Mouse (Mus musculus): ENCODE data around the gene Thrsp. TPM values are rescaled to one million over a fixed set of nuclear protein-coding genes. Genes with fewer than 3 reads are reported as not detected.

Gene Thrsp
- polyA plus RNA-seq, 1 experiment from 2014 or later, result 2.1 TPM

DNA sequence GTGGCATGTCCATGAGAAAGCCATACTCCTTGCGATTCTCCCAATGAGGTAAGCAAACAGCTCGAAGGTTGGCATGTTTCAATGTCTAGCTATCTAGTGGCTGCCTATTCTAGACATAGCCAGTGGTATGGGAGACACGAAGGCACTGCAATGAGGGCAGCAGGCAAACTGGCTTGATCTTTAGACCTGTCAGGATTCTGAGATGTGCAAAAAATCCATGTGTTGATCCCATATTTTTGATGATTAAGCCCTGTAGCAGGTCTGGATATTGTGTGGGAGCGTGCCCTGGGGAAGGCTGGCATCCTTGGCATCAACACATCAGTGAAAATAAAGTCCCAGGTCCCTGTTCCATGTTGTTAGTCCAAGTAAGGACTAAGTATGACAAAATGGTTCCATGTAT lies 29.0 kb downstream of the Thrsp start:
- WGBS, result 94% methylated on average over 4 of the region's 4 CpGs
- H3K27ac ChIP-seq (replicated peaks), result no peak overlapping the region
- no peaks in the 10 kb centered on the region for H3K27me3 ChIP-seq (replicated peaks)
- no peak overlapping the region for H3K4me2 ChIP-seq
- no peak for ATAC-seq (ENCODE audit: low FRiP score)
- H3K9me3 ChIP-seq (replicated peaks), result no peaks in the 10 kb centered on the region
- H3K4me1 ChIP-seq, result no peaks in the 10 kb centered on the region
- H3K36me3 ChIP-seq, result peaks cover 49% of the 10 kb centered on the region
- no peak overlapping the region for H3K9ac ChIP-seq (replicated peaks)
- no peak overlapping the region for H3K4me3 ChIP-seq (replicated peaks)

DNA sequence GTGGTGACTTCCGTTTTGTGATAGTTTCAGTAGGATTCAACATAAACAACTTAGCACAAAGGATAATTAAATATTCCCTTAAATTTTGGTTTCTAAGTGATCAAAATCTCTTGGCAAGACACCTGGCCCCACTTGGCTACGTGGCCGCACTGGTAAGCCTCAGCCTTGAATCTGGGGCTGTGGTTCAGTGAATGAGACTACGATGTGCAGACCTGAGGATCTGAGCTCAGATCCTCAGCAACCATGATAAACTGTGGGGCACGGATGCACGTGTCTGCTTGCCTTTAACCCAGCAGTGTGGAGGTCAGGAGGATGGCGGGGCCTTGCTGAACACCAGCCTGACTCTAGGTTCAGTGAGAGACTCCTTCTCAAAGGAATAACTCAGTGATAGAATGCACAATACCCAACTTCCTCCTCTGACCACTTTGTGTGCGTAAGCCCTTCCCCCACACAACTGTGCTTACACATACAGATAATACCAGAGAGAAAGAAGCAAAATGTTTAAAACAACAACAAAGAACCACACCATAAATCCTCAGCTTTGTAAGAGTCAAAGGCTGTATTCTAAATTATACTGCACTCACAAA lies 29.9 kb downstream of the Thrsp start:
- H3K9ac ChIP-seq (replicated peaks), result no peak overlapping the region
- ATAC-seq (ENCODE audit: low FRiP score), result no peak
- no peak overlapping the region for H3K4me3 ChIP-seq (replicated peaks)
- peaks cover 54% of the 10 kb centered on the region for H3K36me3 ChIP-seq
- H3K9me3 ChIP-seq (replicated peaks), result no peaks in the 10 kb centered on the region
- WGBS, result 88% methylated on average over 8 of the region's 8 CpGs
- H3K4me2 ChIP-seq, result no peak overlapping the region
- H3K27ac ChIP-seq (replicated peaks), result 0 out of 2 replicates have a peak overlapping the region, but pooled peaks have one; percentile 56
- no peaks in the 10 kb centered on the region for H3K27me3 ChIP-seq (replicated peaks)
- H3K4me1 ChIP-seq, result no peaks in the 10 kb centered on the region

DNA sequence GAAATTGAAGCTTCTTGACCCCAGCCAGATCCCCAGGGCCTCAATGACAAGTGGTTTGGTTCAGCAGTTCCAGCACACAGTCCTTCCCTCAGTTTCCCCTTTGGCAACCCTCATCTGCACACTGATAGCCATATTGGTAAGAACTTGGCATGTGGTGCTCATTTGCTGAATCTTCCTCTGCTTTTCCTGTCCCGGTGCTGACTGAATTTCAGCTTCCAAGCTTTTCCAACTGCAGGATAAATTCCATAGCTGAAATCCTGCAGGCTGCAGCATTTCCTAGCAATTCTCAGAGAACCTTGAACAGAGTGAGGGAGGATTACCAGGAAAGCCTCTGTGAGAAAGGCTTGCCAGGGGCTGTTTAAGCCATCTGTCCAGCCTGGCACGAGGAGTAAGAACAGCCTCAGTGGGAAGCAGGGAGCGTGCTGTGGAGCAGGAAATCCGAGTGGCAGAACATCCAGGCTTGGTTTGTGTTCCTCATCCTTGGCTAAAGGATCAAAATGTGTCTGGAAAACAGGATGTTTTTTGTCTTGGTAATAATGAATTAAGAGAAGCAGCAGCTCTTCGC lies 30.6 kb downstream of the Thrsp start:
- ATAC-seq (ENCODE audit: low FRiP score), result 0 out of 2 replicates have a peak, but pooled peaks have one; percentile 53
- H3K9me3 ChIP-seq (replicated peaks), result no peaks in the 10 kb centered on the region
- H3K9ac ChIP-seq (replicated peaks), result no peak overlapping the region
- H3K27me3 ChIP-seq (replicated peaks), result no peaks in the 10 kb centered on the region
- peak overlapping the region; percentile 56; the same call in 1 of the 2 replicates for H3K27ac ChIP-seq (replicated peaks)
- no peak overlapping the region for H3K4me2 ChIP-seq
- H3K4me1 ChIP-seq, result no peaks in the 10 kb centered on the region
- H3K4me3 ChIP-seq (replicated peaks), result no peak overlapping the region
- H3K36me3 ChIP-seq, result peaks cover 58% of the 10 kb centered on the region
- 82% methylated on average over 5 of the region's 5 CpGs for WGBS

DNA sequence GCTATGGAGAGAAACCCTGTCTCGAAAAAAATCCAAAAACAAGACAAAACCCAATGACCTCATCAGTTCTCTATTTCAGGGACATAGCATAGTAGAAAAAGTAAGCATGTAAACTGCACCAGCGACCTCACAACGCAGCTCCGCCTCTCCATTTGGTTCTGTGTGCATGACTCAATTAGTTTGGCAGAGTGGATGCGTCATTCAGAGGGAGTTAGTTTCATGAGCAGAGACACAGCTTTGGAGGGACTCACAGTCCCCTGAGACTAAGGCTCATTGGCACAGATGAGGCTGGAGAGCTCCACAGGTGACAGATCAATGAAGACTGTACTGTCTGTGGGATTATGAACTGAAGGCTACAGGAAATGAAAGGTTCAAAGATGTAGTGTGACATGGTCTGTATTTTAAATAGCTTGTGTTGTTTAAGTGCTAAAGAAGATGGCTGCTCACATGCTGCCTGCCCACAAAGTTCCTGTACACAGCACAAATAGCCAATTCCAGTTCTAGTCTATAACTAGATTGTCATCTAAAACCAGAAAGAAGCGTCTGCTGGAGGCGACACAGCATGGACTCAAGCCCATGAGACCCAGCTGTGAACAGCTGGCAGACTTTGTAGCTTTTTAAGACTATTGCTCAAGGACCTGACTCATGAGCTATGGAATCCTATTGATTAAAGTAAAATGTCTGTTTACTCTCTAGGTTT lies 31.3 kb downstream of the Thrsp start:
- 0 out of 2 replicates have a peak overlapping the region, but pooled peaks have one; percentile 56 for H3K27ac ChIP-seq (replicated peaks)
- ATAC-seq (ENCODE audit: low FRiP score), result no peak
- no peak overlapping the region for H3K4me3 ChIP-seq (replicated peaks)
- no peaks in the 10 kb centered on the region for H3K9me3 ChIP-seq (replicated peaks)
- no peaks in the 10 kb centered on the region for H3K27me3 ChIP-seq (replicated peaks)
- no peak overlapping the region for H3K9ac ChIP-seq (replicated peaks)
- peaks cover 64% of the 10 kb centered on the region for H3K36me3 ChIP-seq
- no peak overlapping the region for H3K4me2 ChIP-seq
- H3K4me1 ChIP-seq, result no peaks in the 10 kb centered on the region
- WGBS, result 90% methylated on average over 7 of the region's 7 CpGs

DNA sequence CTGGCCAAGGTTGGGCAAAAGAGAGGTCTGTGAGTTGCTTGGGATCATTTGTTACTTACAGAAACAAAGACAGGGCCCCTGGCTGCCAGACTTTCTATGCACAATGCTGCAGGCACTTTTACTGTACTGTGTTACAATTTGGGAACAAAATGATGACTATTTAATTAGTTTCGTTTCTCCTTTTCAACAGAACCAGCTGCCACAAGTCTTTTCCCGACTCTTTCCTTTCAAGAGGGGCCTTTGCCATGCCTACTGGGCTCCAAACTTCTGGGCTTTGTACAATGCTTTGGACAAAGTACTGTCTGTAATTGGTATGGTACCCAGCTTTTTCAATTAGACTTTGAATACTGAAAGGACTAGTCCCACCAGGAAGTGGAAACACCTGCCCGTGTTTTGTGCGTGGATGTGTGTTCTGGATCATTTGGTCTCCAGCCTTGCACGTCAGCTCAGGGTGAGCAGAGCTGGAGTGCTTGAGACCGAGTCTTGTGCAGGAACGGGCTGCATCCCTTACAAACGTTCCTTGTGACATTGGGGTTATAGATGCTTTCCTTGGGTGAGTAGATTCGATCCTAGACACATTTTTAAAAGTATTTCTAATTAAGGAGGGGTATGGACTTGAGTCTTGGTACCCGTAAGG lies 33.9 kb downstream of the Thrsp start:
- ATAC-seq (ENCODE audit: low FRiP score), result no peak
- 76% methylated on average over 10 of the region's 10 CpGs for WGBS
- no peak overlapping the region for H3K27ac ChIP-seq (replicated peaks)
- no peaks in the 10 kb centered on the region for H3K4me1 ChIP-seq
- H3K9ac ChIP-seq (replicated peaks), result no peak overlapping the region
- no peak overlapping the region for H3K4me2 ChIP-seq
- H3K36me3 ChIP-seq, result peaks cover 74% of the 10 kb centered on the region
- H3K27me3 ChIP-seq (replicated peaks), result no peaks in the 10 kb centered on the region
- H3K4me3 ChIP-seq (replicated peaks), result no peak overlapping the region
- no peaks in the 10 kb centered on the region for H3K9me3 ChIP-seq (replicated peaks)

DNA sequence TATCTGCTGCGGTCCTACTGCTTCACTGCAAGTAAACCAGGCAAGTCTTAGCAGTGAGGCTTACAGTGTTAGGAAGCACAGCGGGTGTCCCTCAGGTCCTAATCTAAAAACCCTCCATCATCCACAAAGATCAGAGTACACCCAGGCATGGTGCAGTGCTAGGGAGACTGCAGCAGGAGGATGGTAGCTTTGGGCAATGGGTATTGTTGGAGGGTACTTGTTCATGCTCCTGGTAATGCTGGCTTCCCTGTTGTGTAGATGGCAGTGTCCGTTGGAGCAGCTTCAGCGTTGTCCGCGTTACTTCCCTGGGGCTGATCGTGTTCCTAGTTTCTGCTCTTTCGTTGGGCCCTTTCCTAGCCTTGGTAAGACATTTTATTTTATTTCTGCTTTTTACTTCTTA lies 34.9 kb downstream of the Thrsp start:
- peaks cover 73% of the 10 kb centered on the region for H3K36me3 ChIP-seq

DNA sequence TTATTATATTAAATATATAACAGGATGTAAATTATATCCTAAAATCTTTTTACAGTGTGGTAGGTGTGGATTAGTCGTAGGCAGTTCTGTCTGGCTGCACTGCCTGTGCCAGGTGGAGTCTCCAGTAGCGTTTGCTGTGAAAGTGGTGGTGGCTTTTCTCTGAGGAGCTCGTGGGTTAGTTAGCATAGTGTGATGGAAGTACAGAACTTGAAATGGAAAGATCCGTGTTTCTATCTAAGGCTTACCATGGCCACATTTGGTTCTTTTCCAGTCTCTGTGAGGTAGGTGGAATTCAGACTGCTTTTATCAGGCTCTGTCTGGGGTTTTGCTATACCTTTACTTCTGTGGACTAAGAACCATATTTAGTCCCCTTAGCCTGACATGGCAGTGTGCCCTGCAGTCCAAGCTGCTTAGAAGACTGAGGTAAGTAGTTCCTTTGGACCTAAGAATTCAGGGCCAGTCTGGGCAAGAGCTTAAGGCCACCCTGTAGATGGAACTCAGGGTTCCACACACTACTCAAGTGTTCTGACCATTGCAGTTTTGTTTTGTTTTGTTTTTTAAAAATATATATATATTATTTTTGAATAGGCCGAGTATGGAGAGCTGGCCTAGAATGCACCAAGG lies 36.9 kb downstream of the Thrsp start:
- ATAC-seq (ENCODE audit: low FRiP score), result no peak
- Histone ChIP-seq H3K27ac (replicated peaks) (no peak overlapping the region), H3K4me2 (no peak overlapping the region), H3K4me3 (replicated peaks) (no peak overlapping the region), H3K27me3 (replicated peaks) (no peaks in the 10 kb centered on the region), H3K9ac (replicated peaks) (no peak overlapping the region), H3K9me3 (replicated peaks) (no peaks in the 10 kb centered on the region), H3K36me3 (peaks cover 66% of the 10 kb centered on the region), H3K4me1 (no peaks in the 10 kb centered on the region)
- WGBS, result 94% methylated on average over 5 of the region's 5 CpGs

More for the DNA sequence above, 34.9 kb downstream of the Thrsp start:
- Histone ChIP-seq H3K27me3 (replicated peaks) (no peaks in the 10 kb centered on the region), H3K4me2 (no peak overlapping the region), H3K4me1 (no peaks in the 10 kb centered on the region), H3K27ac (replicated peaks) (no peak overlapping the region), H3K4me3 (replicated peaks) (no peak overlapping the region), H3K9me3 (replicated peaks) (no peaks in the 10 kb centered on the region), H3K9ac (replicated peaks) (no peak overlapping the region)
- WGBS, result 96% methylated on average over 8 of the region's 8 CpGs
- no peak for ATAC-seq (ENCODE audit: low FRiP score)

DNA sequence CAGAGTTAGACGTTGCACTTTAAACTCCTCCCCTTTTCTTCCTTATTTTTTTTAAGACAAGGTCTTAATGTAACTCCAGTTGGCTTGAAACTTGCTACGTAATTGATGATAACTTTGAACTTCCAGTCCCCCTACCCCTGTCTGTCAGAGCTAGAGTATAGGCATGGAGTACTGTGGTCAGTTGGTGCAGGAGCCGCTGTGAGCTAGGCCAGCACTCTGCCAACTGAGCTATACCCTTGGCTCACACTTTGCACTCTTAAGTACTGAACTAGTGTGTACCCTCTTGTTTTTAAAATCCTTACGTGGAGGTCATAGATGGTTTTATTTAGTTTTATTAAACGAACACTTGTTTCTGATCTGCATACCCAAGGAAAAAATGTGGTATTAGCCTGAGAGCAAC lies 38.2 kb downstream of the Thrsp start:
- Histone ChIP-seq H3K36me3 (peaks cover 66% of the 10 kb centered on the region), H3K9ac (replicated peaks) (no peak overlapping the region)
- 94% methylated on average over 5 of the region's 5 CpGs for WGBS

DNA sequence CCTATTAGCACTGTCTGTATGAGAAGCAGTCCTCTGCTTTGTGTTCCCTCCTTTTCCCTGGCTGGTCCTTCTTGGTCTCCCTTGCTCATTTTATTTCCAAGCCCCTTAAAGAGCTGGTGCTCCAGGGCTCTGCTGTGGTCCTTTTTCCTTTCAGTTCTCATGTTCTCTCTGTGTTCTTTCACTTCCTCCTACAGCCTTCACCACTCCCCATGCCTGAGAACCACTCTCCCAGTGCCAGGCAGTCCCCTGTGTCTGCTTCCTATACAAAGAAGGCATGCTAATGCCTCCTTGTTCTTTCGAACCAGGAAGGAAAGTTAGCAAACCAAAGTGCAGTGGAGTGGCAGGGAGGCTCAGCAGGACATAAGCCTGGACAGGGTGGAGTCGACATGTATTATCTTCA lies 41.6 kb downstream of the Thrsp start:
- no peak overlapping the region for H3K4me3 ChIP-seq (replicated peaks)
- H3K4me2 ChIP-seq, result no peak overlapping the region
- H3K36me3 ChIP-seq, result peaks cover 37% of the 10 kb centered on the region
- no peak overlapping the region for H3K9ac ChIP-seq (replicated peaks)
- H3K9me3 ChIP-seq (replicated peaks), result no peaks in the 10 kb centered on the region
- WGBS, result 86% methylated on average over 2 of the region's 2 CpGs
- no peak overlapping the region for H3K27ac ChIP-seq (replicated peaks)
- no peak for ATAC-seq (ENCODE audit: low FRiP score)
- H3K4me1 ChIP-seq, result peaks cover 11% of the 10 kb centered on the region
- no peaks in the 10 kb centered on the region for H3K27me3 ChIP-seq (replicated peaks)

More for the DNA sequence above, 38.2 kb downstream of the Thrsp start:
- no peak overlapping the region for H3K4me2 ChIP-seq
- H3K27me3 ChIP-seq (replicated peaks), result no peaks in the 10 kb centered on the region
- ATAC-seq (ENCODE audit: low FRiP score), result no peak
- no peaks in the 10 kb centered on the region for H3K4me1 ChIP-seq
- H3K4me3 ChIP-seq (replicated peaks), result no peak overlapping the region
- no peaks in the 10 kb centered on the region for H3K9me3 ChIP-seq (replicated peaks)
- no peak overlapping the region for H3K27ac ChIP-seq (replicated peaks)

DNA sequence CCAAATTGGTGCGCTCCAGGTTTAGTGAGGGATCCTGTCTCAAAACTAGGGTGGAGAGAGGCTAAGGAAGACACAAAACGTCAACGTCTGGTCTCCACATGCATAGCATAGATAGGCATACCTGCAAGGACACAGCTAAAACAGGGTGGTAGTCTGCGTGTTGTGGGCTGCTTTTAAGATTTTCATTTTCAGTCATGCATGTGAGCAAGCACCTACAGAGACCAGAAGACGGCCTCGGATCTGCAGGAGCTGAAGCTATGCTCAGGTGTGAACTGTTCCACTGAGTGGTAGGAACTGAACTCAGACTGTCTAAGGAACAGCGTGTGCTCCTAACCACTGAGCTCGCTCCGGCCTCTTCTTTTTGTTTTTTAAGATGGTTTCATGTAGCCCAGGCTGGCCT lies 42.4 kb downstream of the Thrsp start:
- no peaks in the 10 kb centered on the region for H3K9me3 ChIP-seq (replicated peaks)
- ATAC-seq (ENCODE audit: low FRiP score), result no peak
- no peak overlapping the region for H3K27ac ChIP-seq (replicated peaks)
- H3K4me2 ChIP-seq, result no peak overlapping the region
- 97% methylated on average over 9 of the region's 9 CpGs for WGBS
- H3K27me3 ChIP-seq (replicated peaks), result no peaks in the 10 kb centered on the region
- H3K4me1 ChIP-seq, result peaks cover 13% of the 10 kb centered on the region
- H3K9ac ChIP-seq (replicated peaks), result no peak overlapping the region
- no peak overlapping the region for H3K4me3 ChIP-seq (replicated peaks)
- peaks cover 34% of the 10 kb centered on the region for H3K36me3 ChIP-seq

DNA sequence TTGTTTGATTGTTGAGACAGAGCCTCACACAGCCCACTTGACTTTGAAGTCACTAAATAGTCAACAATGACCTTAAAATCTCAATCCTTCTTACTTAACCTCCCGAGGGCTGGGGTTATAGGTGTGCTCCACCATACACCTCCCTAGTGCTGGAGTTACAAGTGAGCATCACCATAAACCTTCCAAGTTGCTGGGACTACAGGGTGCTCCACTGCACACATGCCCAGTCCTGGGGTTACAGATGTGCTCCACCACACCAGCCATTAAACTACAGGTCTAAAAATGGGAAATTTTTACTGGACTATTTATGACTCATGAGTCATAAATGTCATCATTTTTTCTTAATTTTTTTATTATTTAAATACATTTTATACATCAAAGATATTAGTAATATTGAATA lies 51.6 kb downstream of the Thrsp start:
- no peaks in the 10 kb centered on the region for H3K36me3 ChIP-seq
- no peaks in the 10 kb centered on the region for H3K9me3 ChIP-seq (replicated peaks)
- 72% methylated on average over 1 of the region's 1 CpGs for WGBS
- H3K27ac ChIP-seq (replicated peaks), result no peak overlapping the region
- H3K9ac ChIP-seq (replicated peaks), result no peak overlapping the region
- peaks cover 2% of the 10 kb centered on the region for H3K4me1 ChIP-seq
- no peak overlapping the region for H3K4me3 ChIP-seq (replicated peaks)
- H3K4me2 ChIP-seq, result no peak overlapping the region
- no peak for ATAC-seq (ENCODE audit: low FRiP score)
- no peaks in the 10 kb centered on the region for H3K27me3 ChIP-seq (replicated peaks)
